Mouse (Mus musculus) gastrocnemius, postnatal 25 days (tissue): ENCODE measurements around the gene Obsl1. TPM values are rescaled to one million over a fixed set of nuclear protein-coding genes. Genes with fewer than 3 reads are reported as not detected.

ENCODE experiments used
- total RNA-seq, 2 experiments: library from RNA; stranded (reverse); gene quantifications; 1 replicate in 1 of 2; 2 replicates in 1 of 2; pipeline ENCODE4 v1.2.3; 2021

Obsl1 gene
- total RNA-seq, 2 experiments from 2014 or later, result 37.7 to 52.8 TPM

Other genes starting within 250 kb of the Obsl1 start
- gene Ptprn, start 241.9 kb downstream of the Obsl1 start, total RNA-seq, result not detected
- not detected for gene Resp18, start 228.0 kb downstream of the Obsl1 start, total RNA-seq
- gene Dnpep, start 188.5 kb downstream of the Obsl1 start, total RNA-seq, result 10 to 100 TPM; 46.1 to 51.4 TPM
- 1,000 to 10,000 TPM; 1,914 to 2,104 TPM for gene Des, start 146.1 kb downstream of the Obsl1 start, total RNA-seq
- gene Speg, start 131.2 kb downstream of the Obsl1 start, total RNA-seq, result 100 to 1,000 TPM; 200 to 244 TPM
- gene Gmppa, start 70.5 kb downstream of the Obsl1 start, total RNA-seq, result 10 to 100 TPM; 32.0 to 37.2 TPM
- not detected for gene Asic4, start 56.0 kb downstream of the Obsl1 start, total RNA-seq
- gene Chpf, start 27.1 kb downstream of the Obsl1 start, total RNA-seq, result 1 to 10 TPM; 5.5 to 7.9 TPM
- gene Tmem198, start 26.9 kb downstream of the Obsl1 start, total RNA-seq, result under 1 TPM; 0.36 to 0.43 TPM
- gene Inha, start 625 bp upstream of the Obsl1 start, total RNA-seq, result 1 to 10 TPM; 3.8 to 4.1 TPM
- 1 to 10 TPM; 5.3 to 5.6 TPM for gene Stk11ip, start 15.1 kb upstream of the Obsl1 start, total RNA-seq
- 1 to 10 TPM; 4.3 to 5.0 TPM for gene Slc4a3, start 39.8 kb upstream of the Obsl1 start, total RNA-seq